Mouse (Mus musculus): ENCODE measurements around the gene Gm20425.
"Not testable (repeated sequence)": the region's sequence is repeated elsewhere in the genome, so short reads cannot be mapped to it uniquely, and the experiment has no call there.

Gm20425 gene

DNA sequence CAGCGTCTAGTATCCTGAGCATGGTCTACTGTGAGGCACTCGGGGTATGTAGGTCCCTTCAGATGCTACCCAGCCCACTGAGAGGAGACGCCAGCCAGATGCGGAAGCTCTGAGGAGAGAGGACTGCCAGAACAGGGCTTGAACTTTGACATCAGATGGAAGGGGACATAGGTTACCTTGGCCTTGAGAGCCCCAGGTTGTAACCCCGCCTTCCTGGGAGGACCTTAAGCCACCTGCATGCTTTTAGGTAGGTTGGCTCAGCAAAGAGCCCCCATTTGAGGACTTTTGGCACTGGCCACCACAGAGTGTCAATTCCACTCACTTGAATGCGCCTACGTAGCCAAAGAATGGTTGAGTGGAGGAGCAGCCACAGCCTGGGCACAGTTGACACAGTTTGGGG is 5.4 kb downstream of the Gm20425 start:
- DNase-seq (ENCODE audit: low spot score in 2 of 2): no peak

DNA sequence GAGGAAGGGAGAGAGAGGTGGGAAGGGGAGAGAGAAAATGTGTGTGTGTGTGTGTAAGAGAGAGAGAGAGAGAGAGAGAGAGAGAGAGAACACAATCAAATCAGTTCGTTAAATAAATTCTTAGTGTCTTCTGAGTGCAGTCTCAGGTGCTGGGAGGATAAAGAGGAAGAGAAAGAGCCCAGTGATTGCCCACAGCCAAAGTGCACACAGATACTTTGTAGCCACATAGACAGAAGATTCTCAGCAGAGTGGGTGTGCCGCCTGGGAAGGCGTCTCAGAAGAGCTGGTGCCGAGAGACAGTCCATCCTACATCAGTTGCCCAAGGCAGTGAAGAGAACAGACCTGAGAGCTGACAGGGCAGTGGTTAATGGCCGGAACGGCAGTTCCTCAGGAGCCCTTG is 15.8 kb downstream of the Gm20425 start:
- no peak for DNase-seq (ENCODE audit: low spot score in 2 of 2)

DNA sequence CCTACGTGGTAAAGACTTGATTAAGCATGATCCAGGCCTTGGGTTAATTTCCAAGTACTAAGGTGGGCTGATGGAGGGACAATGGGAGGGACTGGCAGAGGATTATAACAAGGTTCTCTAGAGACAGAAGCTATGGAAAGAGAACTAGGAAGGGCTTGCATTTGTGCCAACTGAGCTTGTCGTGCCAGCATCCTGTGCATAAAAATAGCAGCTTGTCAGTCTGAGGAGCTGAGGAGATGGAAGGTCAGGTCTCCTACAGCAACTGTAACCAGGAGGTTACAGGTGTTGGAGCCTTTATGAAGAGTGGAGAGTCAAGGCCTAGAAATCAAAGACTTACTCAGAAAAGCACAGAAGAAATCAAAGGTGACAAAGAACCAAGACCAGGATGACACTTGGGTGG is 16.5 kb downstream of the Gm20425 start:
- DNase-seq (ENCODE audit: low spot score in 2 of 2): no peak

DNA sequence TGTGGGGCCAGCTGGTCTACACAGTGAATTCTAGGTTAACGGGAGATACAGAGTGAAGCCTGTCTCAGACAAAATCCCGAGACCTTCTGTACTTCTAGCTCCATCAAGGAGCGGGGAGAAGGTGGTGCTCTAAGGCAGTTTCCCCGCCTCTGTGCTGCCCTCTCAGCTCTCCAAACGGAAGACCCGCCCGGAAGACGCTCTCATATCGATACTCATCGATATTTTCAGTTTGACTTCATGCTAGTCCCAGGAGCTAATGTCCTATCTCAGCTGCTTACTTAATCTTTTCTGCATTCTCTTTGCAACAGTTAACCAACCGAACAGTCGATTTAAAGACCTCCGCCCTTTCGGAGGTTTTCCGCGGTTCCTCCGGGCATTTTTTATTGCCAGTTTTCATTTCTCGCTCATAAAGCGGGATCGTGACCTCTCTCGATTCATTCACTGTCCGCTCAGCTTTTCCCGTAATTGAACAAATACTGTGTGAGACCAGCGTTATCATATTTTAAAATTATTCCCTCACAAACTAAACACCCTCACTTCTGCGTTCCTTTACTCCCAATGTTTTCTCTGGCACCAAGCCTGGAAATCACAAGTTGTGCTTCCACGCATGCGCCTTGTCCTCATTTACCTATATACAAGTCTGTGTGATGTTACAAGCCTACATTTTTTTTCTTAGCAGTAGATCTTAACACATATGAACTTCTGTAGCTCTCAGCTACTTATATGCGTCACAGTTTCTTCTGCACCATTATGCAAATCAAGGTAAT is 17.3 kb downstream of the Gm20425 start:
- DNase-seq (ENCODE audit: low spot score in 2 of 2): no peak

DNA sequence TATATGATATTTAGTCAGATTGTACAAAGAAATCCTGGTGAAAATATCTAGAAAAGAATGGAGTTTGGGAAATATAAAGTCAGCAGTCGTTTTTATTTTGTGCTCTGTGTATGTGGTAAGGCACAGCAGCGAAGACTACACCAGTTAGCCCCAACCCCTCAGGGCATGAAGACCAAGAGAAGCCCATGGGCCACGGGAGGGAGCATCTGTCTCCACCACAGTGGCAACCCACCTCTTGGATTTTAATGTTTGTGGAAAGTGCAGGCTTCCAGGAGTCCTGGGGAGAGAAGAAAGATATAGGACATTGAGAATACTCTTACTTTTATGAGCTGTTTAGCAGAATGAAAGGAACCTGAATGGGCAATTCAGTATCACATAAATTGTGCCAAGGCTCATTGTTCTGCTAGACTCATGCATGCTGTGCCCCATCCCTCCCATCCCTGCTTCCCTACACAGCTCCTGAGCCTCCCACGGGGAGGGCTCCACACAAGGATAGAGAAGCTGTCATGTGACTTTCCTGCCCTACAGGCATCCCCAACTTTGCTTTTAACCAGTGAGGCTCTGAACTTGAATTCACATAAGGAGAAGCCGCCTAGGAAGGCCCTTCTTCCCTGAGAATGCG is 21.2 kb downstream of the Gm20425 start:
- no peak for DNase-seq (ENCODE audit: low spot score in 2 of 2)

DNA sequence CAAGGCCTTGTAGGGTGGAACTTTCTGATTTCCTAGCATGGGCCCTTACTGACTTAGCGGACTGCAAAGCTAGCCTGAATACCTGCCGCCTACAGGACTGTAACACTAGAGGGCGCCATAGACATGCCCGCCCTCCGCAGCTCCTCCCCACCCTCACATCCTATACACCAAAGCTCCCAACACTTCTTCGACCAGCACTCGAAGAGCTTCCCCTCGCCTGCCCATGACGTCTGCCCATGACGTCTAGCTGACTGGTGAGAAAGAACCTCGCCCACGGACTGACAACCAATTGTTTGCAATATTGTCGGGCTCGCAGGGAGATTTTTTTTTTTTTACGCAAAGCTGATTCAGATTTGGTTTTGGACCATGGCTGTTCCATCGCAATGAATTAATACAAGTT is 22.3 kb downstream of the Gm20425 start:
- peak; percentile 67 to 82 for DNase-seq (ENCODE audit: low spot score in 2 of 2)

DNA sequence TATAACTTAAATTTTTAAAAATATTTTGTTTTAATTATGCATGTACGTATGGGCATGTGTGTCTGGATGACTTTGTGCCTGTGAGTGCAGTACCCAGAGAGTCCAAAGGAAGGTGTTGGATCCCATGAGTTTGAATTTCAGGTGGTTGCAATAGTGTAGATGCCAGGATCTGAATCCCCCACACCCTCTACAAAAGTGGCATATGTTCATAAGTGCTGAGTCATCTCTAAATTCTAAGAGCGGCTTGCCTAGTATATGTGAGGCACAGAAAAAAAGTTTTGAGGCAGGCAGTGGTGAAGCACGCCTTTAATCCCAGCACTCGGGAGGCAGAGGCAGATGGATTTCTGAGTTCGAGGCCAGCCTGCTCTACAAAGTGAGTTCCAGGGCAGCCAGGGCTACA is 24.3 kb downstream of the Gm20425 start:
- DNase-seq (ENCODE audit: low spot score in 2 of 2): no peak

DNA sequence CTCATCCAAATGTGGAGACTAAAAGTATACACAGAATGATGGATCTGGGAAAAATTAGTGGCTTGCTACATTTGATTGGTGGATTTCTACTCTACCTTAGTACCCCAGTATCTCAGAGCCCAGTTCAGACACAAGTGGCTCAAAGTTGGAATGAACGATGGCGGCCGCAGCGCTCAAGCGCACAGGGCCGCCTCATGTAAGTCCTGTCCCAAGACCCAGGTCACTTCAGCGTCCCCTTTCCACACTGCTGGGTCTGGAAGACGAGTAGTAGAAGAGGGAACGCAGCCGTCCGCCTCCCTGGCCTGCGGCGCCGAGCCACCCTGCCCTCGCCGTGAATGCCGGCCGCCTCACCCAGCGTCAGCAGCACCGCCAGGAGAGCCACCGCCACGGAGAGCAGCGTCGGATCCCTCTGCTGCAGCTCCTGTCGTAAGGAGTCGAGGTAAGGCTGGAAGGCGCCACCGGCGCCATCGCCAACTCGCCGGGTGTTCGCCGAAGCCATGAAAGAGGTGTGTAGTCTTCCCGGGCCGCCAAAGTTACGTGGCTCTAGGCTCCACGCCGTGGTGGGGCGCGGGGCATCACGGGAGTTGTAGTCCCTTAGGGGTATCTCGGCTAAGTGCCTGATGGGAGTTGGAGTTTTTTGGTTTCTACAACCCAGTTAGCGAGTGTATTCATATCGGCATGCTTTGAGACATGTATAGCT is 28.4 kb downstream of the Gm20425 start, which contains the start of gene Srprb:
Gene Srprb, minus strand, starts transcription at position 577 of the 700 bp plus-strand sequence.
- DNase-seq (ENCODE audit: low spot score in 2 of 2): peak; percentile 92 to 96

DNA sequence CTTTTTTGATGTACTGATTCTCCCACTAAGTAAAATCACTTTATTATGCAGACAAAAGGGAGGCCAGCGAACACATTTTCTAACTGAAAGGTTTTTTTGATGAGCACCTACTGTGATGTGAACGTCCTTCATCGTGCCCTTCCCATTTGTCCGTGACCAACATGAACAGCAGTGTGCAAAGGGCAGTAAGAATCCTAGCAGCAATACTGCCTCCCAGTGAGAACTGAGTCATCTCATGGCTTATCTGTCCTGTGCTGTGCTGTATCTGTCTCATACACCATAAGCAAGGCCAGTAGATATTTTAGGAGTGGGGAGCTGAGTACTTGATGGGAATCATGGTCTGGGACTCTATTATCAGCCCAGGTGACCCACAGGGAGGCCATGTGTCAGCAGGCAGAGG is 41.7 kb downstream of the Gm20425 start:
- DNase-seq (ENCODE audit: low spot score in 2 of 2): no peak

DNA sequence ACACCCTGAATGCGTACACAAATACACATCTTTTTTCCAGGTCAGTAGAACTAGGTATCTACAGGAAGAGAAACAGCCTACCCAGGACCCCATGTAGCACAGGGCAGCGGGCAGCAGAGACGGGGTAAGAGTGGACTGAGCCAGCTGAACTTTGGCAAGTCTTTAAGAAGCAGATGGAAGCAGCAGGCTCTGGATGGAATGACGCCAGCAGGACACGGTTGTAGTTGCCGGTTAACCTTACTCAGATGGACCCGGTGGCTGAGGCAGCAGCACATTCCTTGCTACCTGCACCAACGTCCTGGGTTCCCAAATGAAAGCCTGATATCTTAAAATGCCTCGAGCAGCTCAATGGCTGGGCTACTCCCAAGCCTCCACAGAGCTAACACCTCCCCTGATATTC is 43.4 kb downstream of the Gm20425 start:
- DNase-seq (ENCODE audit: low spot score in 2 of 2): no peak

DNA sequence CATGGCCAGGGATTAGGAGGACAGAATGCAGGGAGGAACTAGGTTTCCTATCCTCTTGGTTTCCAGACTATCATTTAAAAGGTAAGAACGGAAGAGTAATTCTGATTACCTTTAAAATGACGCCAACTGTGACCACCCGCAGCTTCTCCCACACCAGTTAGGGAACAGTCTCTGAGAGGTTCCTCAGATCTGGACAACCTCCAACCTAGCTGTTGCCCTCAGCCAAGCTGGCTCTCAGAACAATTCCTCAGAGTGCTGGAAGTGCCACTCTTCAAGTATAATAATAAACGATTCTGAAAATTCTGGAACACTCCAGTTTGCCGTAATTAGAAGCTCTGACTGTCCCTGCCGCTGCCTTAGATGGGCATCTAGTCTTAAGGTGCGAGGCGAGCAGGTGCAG is 44.2 kb downstream of the Gm20425 start:
- DNase-seq (ENCODE audit: low spot score in 2 of 2): no peak

DNA sequence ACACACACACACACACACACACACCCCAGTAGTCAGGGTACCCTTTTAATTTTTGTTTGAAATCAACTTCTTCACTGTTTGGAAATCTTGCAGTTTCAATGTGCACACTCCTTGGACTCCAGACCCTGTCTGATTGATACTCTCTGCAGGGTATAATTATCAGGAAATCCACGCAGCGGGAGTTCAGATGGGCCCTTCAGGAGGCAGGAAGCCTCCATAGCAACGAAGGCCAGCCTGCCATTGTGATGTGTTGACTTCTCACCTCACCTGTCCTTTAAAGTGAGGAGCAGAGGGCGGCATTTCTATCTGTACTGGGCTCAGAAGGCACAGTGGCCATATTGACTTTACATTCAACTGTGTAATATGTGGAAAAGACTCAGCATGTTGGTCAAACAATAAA is 45.3 kb downstream of the Gm20425 start:
- no peak for DNase-seq (ENCODE audit: low spot score in 2 of 2)

DNA sequence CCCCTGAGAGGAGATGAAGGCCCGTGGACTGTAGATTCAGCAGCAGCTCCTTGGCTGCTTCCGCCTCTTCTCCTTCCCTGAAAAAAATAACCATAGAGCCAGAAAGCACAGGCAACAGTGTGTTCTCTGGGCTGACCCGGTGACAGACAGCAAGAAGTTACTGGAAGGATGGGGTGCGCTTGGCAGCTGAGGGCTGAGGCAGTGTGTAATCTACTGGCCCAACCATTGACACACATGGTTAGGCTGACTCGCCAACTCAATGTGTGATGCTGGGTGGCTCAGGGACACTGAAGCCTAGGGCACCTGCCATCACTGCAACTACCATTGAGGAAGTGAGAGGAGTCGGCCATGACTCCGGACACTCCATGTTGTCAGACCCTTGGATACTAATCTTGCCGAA is 48.2 kb downstream of the Gm20425 start:
- no peak for DNase-seq (ENCODE audit: low spot score in 2 of 2)

DNA sequence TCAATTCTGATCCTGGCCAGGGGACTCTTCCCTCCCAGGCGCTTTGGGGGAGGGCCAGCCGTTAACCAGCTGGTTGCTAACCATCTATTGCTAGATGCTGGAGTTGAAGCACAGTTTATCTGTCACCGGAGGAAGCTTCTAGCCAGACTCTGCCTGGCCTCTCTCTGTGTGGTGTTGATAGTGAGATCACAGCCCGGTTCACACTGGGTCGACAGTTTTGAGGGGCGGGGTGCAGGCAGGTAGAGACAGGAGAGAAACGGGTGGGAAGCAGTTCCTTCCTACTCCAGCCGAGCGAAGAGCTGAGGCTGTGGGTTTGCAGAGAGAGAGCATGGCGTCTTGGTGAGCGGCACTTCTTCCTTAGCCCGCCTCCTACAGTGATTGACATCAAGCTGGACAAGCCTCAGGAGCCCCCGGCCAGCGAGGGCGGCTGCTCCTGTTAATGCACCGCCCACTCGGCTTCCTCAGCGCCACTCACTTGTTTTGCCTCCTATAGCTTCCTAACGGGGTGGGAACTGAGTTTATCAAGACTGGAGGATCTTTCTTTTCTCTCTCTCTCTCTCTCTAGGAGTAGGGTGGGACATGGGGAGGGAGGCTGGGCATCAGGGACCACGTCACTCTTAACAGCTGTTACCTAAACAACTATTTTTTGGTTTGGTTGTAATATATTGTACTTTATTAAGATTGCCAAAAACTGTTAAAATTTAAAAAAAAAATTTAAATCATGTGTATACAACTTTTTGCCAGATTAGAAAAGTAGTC is 49.1 kb downstream of the Gm20425 start:
- peak; percentile 67 to 81 for DNase-seq (ENCODE audit: low spot score in 2 of 2)

DNA sequence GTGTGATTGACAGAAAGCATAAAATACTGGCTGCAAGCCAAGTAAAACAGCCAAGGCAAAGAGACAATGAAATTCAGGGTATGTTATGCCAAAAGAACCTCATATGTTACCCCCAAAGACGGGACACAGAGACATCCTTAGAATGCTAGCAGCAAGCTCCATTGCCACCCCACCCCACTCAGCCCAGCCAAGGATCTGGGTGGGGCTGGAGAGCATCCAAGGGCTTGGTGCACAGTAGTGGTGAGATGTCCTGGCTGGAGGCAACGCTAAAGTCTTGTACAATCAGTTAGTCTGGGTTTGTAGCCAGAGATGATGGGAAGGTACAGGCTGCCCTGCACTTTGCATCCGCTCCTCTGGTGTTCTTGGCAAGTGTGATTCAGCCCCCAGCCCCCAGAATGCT is 49.8 kb downstream of the Gm20425 start:
- DNase-seq (ENCODE audit: low spot score in 2 of 2): no peak

DNA sequence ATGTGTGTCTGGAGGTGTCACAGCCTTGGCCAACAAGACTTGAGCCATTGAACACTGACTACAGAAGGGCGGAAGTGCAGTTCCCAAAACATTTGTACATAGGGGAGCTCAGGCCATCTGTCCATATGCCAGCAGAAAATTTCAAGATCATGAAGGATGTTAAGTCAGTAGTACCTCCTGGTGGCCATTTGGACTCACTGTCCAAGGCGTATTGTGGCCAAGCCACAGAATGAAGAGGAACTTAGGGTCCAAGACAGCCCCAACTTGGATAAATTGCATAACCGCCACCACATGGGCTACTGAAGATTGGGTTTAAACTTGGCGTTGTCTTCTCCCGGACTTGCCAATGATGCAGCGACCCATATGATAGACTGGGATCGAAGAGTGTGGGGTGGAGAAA is 54.4 kb downstream of the Gm20425 start:
- no peak for DNase-seq (ENCODE audit: low spot score in 2 of 2)

DNA sequence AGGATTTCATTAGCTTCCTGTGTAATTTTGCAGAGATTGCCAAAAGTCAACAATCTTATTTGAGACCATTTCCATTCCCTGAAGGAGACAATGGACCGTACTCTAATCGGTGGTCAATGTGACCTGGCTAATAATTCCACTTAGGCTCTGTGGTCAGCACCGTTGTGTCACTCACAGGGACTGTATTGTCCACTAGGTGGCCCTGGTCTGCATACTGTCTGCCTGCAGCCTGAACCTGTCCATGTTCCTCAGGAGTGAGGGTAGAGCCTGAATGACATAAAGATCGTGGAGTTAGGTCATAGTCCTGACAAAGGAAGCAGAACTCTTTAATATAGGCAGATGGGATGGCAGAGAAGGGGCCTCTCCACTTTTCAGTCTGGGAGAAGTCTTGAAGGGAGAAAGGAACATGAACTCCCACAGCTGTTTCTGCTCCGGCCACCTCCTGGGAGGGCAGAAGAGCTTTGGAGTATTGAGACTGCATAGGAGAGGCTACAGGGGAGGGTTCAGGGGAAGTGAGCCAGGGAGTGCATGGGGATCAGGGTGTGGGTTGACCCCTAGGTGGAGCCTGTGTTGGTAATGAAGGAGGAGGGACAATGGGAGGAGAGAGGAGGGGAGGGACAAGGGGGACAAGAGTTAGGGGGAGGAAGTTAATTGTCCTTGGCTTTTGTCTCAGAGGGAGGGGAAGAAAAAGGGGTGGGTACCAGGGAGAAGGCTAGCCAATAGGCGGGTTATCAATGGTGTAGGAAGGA is 55.2 kb downstream of the Gm20425 start:
- no peak for DNase-seq (ENCODE audit: low spot score in 2 of 2)

DNA sequence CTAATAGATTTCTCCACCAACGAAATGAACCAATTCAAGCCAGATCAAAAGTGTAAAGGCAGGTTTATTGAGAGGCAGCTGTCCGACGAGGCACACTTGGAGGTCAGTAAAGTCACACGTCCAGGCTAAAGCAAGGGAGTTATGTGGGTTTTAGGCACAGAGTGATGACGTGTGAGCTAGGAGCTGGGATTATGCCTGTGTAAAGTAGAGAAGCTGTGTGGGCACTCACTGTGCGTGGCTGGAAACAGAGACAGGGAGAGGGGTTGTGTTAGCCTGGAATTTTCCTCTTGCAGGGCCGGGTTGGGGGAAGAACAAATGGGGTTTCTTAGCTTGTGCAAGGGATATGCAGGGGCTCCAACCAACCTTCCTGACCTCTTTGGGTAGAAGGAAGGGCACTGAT is 61.3 kb downstream of the Gm20425 start:
- no peak for DNase-seq (ENCODE audit: low spot score in 2 of 2)

DNA sequence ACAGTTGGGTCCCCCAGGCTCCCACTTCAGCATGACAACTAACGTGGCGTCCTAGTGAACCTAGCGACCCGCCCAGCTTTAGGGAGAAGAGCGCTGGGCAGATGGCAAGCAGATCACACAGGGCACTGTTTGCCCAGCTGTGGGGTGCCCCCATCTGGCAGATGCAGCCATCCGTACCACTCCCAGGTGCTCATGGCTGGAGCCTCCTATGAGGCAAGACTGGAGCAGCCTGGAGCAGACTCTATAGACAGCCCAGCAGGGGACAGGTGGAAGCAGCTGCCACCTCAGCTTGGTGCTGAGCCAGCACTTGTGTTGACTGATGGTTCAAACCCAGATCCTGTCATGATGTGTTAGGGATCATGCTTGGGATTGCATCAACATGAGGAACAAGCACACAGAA is 62.1 kb downstream of the Gm20425 start:
- DNase-seq (ENCODE audit: low spot score in 2 of 2): no peak

DNA sequence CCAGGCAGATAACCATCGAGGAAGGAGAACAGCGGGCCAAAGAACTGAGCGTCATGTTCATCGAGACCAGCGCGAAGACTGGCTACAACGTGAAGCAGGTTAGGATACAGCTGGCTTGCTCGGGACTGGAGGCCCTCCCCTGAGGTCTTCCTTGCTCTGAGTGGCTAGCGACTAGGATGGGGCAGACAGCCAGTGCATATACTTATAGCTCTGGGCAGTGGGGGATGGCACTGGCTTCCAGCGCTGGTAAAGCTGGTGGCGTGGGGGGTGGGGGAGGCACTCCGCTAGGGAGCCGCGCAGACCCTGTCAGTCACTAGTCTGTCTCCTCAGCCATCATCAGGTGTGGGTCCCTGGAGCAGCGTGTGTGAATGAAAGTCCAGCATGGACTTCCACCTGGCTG is 66.3 kb downstream of the Gm20425 start:
- no peak for DNase-seq (ENCODE audit: low spot score in 2 of 2)

DNA sequence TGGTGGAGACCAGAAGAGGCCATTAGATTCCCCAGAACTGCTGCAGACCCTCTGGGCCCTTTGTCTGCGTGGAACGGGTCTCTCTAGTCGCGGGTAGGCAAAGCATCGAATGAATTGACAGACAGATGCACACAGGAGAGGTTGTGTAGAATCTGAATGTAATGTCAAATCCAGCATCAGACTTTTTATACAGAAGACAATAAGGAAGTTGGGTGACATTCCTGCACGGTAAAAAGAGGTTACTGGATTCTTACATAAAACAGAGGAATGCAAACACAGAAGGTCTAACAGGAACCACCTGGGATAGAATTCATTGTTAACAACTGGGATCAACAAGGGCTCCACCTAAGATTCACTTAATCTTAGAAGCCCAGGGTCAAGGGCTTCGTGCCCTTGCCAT is 74.9 kb downstream of the Gm20425 start:
- not testable (repeated sequence) for DNase-seq (ENCODE audit: low spot score in 2 of 2)

DNA sequence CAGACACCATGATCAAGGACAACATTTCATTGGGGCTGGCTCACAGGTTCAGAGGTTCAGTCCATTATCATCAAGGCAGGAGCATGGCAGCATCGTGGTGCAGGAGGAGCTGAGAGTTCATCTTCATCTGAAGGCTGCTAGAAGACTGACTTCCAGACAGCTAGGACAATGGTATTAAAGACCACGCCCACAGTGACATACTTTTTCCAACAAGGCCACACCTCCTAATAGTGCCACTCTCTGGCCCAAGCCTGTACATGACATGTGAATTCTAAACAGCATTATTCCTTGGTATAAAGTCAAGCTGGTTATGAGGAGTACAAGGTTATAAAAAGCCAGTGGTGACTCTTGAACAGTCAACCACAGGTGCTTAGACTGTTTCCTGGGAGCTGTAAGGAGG is 75.5 kb downstream of the Gm20425 start:
- DNase-seq (ENCODE audit: low spot score in 2 of 2): no peak
